Mouse (Mus musculus) myocyte (in vitro differentiated cells): ENCODE measurements around the gene Wdr47.

ENCODE experiments used
- POLR2A ChIP-seq: IDR thresholded peaks from one replicate; pipeline ENCODE4 v1.6.1; 2011; ENCODE audit warnings: low read depth, mild to moderate bottlenecking, control low read depth, moderate library complexity; ENCODE audit not compliant: insufficient read length
- TCF12 ChIP-seq: IDR thresholded peaks from one replicate; pipeline ENCODE4 v1.6.1; 2011; ENCODE audit warnings: mild to moderate bottlenecking, control low read depth; ENCODE audit not compliant: poor library complexity, insufficient read depth, severe bottlenecking

- TF ChIP-seq TCF12 (no peak), POLR2A (no peak)
Observed at GRCm38 (mm10) chr3:108574018-108574417, 17.1 kb upstream of the Wdr47 start.
